Mouse (Mus musculus) mouse trophoblast stem cell (cell line): ENCODE data around the gene Fcer2a.

Experiments used
- in situ Hi-C, 2 experiments: fragments of 300-500 bp; cut with MseI, MboI; formaldehyde crosslinking; loops; 2 replicates in 1 of 2; 3 replicates in 1 of 2; pipeline ENCODE4 v1.15.1; 2025

Fcer2a gene

GRCm38 (mm10) chr8:3694121-3694520, at the start of gene Fcer2a:
TSS of gene Fcer2a (minus strand) at chr8:3694175.
- in situ Hi-C loops: no loop called here

DNA sequence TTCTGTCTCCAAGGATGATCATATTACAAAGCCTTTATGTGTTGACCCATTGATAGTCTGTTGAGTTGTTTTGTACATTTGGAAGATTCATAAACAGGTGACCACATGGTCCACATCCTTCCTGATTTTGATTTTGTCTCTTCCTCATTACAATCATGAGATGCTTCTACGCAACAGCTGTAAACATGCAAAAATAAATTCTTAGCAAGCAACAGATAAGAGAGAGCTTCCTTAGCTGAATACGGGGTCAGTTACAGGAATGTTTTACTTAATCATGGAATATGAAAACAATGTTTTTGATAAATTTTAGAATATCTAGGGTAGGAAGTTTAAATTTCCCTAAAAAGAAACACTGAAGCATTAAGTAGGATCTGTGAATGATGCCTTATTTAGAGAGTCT, 43.0 kb upstream of the Fcer2a start:
- in situ Hi-C loops: no loop called here

GRCm38 (mm10) chr8:3735599-3735998, 41.6 kb upstream of the Fcer2a start:
- in situ Hi-C loops: no loop called here

DNA sequence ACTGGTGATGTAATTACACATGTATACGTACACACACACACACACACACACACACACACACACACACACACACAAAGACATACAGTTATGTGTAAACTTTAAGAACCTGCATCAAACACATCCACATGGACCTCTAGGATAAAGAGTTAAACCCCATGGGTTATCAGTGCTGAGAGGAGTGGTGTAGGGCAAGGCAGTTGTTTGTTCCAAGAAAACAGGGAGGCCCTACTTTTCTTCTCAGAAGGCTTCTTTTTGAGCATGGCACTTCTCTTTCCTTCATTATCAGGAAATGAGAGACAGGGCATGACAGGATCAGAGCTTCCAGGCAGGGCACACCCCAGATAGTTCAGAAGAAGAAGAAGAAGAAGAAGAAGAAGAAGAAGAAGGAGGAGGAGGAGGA, 40.1 kb upstream of the Fcer2a start:
- in situ Hi-C loops: no loop called here

DNA sequence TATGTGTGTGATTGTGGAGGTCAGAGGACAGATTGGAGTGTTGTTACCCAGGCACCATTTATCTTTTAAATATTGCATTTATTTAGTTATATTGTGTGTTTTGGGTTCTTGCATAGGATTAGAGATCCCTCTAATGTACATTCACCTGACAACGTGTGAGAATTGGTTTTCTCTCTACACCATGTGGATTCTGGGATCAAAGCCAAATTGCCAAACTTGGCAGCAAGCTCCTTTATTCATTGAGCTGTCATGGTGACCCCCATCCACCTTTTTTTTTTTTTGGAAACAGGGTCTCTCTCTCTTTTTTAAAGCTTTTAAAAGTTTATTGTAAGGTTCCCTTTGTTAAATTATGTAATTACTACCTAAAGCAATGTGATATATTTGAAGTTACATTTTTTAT, 27.1 kb upstream of the Fcer2a start:
- in situ Hi-C loops: loop anchor here in 1 of 2 experiments (5.0 kb wide), 1 partner anchor 236 kb away; no protein-coding TSS in a partner anchor

DNA sequence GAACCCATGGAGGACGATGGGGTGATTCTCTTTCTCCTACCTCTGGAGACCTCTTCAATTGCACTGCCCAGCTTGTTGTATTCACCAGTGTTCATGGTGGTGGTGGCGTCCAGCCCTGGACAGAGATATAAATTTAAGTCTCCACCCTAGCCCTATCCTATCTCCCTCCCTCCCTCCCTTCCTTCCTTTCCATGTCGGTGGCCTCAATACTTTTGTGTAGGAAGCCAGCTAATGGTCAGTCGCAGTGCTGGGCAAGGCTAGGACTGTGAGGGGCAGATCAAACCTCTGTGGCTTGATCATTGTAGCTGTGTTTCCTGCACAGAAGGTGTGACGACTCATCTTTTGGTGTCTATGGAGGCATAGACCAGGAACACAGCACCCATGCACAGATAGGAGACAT, 26.6 kb upstream of the Fcer2a start, which contains the start of gene Clec4g:
Clec4g (minus strand) TSS at position 101 of the 400 bp plus-strand sequence.
- in situ Hi-C loops: loop anchor here in 1 of 2 experiments (5.0 kb wide), 1 partner anchor 237 kb away; no protein-coding TSS in a partner anchor

- in situ Hi-C loops: loop anchor here in 1 of 2 experiments (10.0 kb wide), 2 partner anchors 236 to 406 kb away; partner anchors contain the start of gene Cd209c
Measured at GRCm38 (mm10) chr8:3718559-3718958, 24.6 kb upstream of the Fcer2a start.

DNA sequence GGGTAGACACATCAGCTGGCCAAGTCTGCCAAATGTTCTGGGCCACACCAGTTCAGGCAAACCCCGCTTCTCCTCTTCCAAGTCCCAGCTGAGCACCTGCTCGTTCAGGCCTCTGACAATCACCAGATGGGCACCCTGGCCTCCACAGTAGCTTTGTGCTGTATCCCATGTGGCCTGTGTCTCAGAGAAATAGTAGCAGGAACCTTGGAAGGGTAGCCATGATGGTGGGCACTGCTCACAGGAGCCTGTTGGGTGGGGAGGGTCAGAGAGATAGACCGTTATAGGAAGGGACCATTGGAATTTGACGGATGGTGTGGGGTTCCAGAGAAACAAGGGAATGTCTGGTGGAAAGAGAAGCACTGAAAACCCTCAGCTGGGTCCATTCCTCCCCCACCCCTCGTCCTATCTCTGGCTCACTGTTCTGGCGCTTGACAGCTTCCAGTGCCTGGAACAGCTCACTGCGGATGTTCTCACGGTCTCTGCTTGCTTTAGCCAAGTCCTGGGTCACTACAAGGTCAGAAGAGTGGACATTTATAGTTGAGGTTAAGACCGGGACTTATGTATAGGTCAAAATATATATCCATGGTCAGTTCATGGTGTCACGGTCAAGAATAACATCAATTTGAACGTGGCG, 23.5 kb upstream of the Fcer2a start:
- in situ Hi-C loops: loop anchor here in 1 of 2 experiments (10.0 kb wide), 2 partner anchors 237 to 407 kb away; partner anchors contain the start of gene Cd209c

DNA sequence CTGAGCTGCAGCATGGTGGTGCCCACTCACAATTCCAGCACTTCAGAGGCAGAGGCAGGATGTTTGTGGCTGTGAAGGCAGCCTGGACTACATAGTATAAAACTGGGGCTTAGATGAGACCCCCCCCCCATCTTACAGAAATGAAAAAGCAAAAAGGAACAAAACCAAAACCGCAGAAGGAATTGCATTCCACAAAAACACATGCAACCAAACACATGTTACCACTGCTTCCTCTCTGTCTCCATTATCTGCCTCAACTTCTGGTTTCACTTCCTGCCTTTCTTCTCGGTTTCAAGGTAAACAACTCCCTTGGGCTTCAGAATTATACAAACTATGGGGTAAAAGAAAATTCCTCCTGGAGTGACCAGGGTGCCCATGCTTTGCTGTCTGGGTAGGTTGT, 17.7 kb upstream of the Fcer2a start:
- in situ Hi-C loops: loop anchor here in 1 of 2 experiments (10.0 kb wide), 2 partner anchors 243 to 413 kb away; partner anchors contain the start of gene Cd209c

DNA sequence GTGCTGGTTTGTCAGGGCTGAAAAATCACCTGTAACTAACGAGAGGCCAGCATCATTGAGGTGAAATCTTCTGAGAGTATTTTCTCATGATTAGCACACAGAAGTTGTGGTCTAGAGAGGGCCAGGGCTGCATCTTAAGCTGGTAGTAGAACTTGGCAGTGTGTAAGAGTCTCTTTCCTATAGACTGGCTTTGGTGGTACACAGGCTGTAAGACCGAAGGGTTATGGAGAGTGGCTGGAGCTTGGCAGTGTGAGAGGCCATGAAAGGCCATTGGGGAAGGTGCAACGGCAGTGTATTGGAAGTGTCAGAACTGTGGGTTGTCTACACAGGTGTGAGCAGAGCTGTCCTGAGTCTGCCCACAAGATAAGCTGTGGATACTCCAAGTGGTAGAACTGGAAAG, 16.3 kb upstream of the Fcer2a start:
- in situ Hi-C loops: loop anchor here in 1 of 2 experiments (10.0 kb wide), 2 partner anchors 244 to 414 kb away; partner anchors contain the start of gene Cd209c

GRCm38 (mm10) chr8:3707611-3708010, 13.6 kb upstream of the Fcer2a start:
- in situ Hi-C loops: no loop called here

DNA sequence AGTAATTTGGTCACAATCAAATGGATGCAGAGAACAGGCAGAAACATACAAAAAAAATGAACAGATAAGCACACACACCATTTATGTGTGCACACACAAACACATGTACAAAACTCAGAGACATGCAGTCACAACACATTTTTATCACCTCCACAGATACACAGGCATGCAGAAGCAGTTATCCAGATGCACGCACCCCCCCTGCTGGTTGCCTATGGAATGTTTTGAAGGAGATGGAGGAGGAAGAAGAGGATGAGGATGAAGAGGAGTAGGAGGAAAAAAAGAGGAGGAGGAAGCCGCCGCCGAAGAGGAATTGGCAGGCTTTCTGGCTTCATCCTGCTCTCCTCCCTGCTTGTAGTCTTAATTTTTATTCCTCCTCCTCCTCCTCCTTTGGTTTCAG, 11.7 kb upstream of the Fcer2a start:
- in situ Hi-C loops: no loop called here

DNA sequence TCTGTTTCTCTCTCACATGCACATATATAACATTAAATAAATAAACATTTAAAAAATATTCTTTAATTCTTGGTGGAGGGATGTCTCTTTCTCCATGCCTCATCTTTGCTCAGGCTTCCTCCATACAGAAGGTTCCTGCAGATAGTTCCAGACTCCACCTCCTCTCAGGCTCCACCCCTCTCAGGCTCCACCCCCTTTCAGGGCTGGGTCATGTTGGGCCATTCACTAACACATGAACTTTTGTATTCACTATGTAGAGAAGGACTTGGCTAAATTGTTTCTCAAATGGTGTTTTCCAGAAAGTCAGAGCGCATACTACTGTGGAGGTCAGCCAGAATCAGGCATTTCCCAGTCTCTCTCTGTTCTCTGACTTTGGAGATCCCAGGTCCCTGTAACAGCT, 7.5 kb upstream of the Fcer2a start:
- in situ Hi-C loops: no loop called here

- in situ Hi-C loops: no loop called here
Measured at GRCm38 (mm10) chr8:3690774-3691173, 3.2 kb downstream of the Fcer2a start.

DNA sequence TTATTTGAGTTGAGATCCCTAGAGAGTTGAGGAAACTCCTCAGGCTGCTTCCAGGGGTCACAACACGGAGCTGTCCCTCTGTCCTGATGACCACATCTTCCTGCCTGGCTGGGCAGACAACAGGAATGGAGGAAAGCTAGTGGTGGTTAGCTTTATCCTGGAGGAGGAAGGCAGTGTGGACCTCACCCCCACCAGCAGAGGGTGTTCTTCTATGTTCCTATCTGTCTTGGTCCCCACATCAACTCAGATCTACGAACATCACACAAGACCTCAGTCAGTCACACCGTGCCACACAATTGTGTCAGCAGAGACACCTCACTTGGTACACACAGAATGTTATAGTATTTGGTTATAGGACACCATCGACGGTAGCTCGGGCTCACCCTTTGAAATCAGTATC, 6.4 kb downstream of the Fcer2a start:
- in situ Hi-C loops: no loop called here

- in situ Hi-C loops: no loop called here
Measured at GRCm38 (mm10) chr8:3685422-3685821, 8.6 kb downstream of the Fcer2a start.

DNA sequence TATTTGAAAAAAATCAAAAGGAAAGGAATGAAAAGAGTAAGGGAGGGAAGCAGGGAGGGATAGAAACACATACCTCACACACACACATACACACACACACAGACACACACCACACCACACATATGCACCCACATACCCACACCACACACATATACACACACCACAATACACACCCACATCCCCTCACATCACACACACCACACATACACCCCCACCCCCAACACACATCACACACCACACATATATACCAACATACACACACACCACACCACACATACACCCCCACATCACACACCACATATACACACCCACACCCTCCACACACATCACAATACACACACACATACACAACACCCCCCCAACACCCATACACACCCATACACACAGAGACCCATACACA, 9.4 kb downstream of the Fcer2a start:
- in situ Hi-C loops: no loop called here

DNA sequence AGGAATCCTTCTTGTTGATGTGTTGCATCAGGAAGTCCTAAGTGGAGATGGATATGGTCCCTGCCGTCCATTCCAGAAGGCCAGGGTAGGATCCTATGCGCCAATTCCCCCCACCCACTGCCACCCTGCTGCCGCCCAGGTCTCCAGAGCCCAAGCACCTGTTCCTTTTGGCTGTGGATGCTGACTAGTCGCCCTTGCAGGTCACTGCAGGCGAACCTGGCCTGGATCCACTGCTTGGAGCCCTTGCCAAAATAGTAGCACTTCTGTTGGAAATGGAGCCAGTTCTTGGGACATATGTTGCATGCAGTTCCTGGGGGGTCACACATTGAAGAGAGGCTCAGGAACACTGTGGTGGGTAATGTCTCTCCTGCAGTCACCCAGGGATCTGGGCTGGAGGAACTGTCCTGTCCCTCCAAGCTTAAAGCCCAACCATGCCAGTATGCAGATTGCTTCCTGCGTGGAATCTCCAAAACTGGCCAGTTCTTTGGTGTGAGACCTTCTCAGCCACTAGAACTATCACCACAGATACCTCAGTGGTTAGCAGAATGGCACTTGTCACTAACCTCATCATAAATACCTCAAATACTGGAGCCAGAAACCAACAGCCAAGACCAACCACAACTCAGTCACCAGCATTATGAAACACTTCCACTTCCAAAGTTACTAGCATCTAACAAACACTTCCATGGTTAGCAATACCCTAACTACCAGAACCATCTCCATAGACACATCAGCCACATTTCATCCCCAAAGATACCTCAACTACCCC, 10.4 kb downstream of the Fcer2a start:
- in situ Hi-C loops: no loop called here

GRCm38 (mm10) chr8:3682435-3682834, 11.5 kb downstream of the Fcer2a start:
- in situ Hi-C loops: no loop called here

DNA sequence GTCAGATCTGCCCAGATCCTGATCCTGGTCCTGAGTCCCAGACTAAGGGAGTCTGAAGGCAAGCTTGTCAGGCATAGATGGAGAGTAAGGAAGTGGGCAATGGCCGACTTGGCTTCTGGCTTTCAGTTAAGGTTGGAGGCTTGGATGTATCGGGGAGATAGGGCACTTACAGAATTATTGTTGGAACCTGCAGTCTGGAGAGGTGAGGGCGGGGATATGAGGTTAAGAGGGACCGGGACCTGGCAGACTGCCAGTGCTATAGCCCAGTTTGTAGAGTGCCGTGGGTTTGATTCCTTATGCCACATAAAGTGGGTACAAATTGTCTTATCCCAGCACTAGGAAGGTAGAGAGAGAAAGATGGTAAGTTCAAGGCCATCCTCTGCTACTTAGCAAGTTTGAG, 14.3 kb downstream of the Fcer2a start:
- in situ Hi-C loops: no loop called here

DNA sequence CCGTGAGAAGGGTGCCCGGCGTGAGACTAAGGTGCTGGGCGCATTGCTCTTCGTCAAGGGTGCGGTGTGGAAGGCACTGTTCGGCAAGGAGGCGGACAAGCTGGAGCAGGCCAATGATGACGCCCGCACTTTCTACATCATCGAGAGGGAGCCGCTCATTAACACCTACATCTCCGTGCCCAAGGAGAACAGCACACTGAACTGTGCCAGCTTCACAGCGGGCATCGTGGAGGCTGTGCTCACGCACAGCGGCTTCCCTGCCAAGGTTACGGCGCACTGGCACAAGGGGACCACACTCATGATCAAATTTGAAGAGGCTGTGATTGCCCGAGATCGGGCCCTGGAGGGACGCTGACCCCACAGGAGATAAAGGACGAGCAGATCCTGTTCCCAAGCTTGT, 14.7 kb downstream of the Fcer2a start:
- in situ Hi-C loops: no loop called here

DNA sequence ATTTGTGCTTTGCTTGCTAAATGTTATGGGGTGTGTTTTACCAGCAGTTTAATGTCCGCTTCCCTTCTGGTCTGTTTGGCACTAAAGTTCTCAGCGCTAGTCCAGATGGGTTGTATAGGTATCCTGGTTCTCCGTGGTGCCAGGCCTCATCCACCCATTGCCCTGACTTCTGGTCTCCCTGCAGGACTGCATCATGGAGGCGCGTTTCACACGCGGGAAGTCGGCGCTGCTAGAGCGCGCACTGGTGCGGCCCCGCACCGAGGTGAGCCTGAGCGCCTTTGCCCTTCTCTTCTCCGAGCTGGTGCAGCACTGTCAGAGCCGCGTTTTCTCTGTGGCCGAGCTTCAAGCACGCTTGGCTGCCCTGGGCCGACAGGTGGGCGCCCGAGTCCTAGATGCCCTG, 15.1 kb downstream of the Fcer2a start:
- in situ Hi-C loops: no loop called here
